Comparison of ENCODE assay signal across 19 mouse cellular contexts in genomic region chr4:44871591-44871990, GRCm38 (mm10).
DNase-seq lines count a peak whose midpoint lies in the region; ATAC-seq and TF ChIP-seq lines count a peak whose summit lies in the region.
"Had no signal": no experiment of that assay in that cellular context is flagged by ENCODE, and none has a peak within 500 bp of the region (broad histone marks: within the 10 kb centered on the region; RNA-seq: fewer than 3 reads in every experiment).

No protein-coding gene starts in this region.

- no peaks in the 10 kb centered on the region for H3K79me2 ChIP-seq in CH12.LX (replicated peaks; ENCODE audit: control insufficient read depth, extremely low read depth, insufficient read depth, poor library complexity, severe bottlenecking)
- H3K79me2 ChIP-seq in heart, adult 2 months (replicated peaks; ENCODE audit: control insufficient read depth, insufficient read depth, low read length): no peaks in the 10 kb centered on the region

- dilution Hi-C loops in CH12.LX (cut with MboI; ENCODE audit: extremely low pct_ligation_motif_present, extremely low pct_unique_long_range_greater_than_20kb, low sequenced_read_pairs): no loop called here

- no peak for TF ChIP-seq EP300 in CH12.LX (IDR thresholded peaks at IDR 0.05; ENCODE audit: low read length)
- no peak for TF ChIP-seq EP300 in heart, adult 2 months (IDR thresholded peaks at IDR 0.05; ENCODE audit: insufficient read depth, low read depth, low read length)

- H3K9ac ChIP-seq in CH12.LX (ENCODE audit: insufficient read depth, low read depth): no peak overlapping the region
- H3K9ac ChIP-seq in intestine, postnatal 0 days (ENCODE audit: low read depth, low read length): no peak overlapping the region
- no peak overlapping the region for H3K9ac ChIP-seq in heart, adult 2 months (ENCODE audit: low read depth, low read length)
- H3K9ac ChIP-seq: embryonic facial prominence, embryonic 12.5 days; forebrain, embryonic 15.5 days; heart, embryonic 13.5 days had no signal

- H3K27me3 ChIP-seq in CH12.LX (replicated peaks): no peaks in the 10 kb centered on the region
- H3K27me3 ChIP-seq in intestine, postnatal 0 days (replicated peaks; ENCODE audit: control insufficient read depth, insufficient read depth, low read length): no peaks in the 10 kb centered on the region
- no peaks in the 10 kb centered on the region for H3K27me3 ChIP-seq in heart, adult 2 months (ENCODE audit: control insufficient read depth, insufficient read depth, low read length)
- H3K27me3 ChIP-seq: embryonic facial prominence, embryonic 12.5 days; forebrain, embryonic 15.5 days; heart, embryonic 13.5 days had no signal

- in situ Hi-C loops in CH12.LX (cut with MboI; ENCODE audit: low pct_ligation_motif_present, low pct_unique_long_range_greater_than_20kb, low sequenced_read_pairs): no loop called here

- no peaks in the 10 kb centered on the region for H3K9me3 ChIP-seq in CH12.LX (replicated peaks; ENCODE audit: low read length)
- no peaks in the 10 kb centered on the region for H3K9me3 ChIP-seq in intestine, postnatal 0 days (ENCODE audit: control insufficient read depth)
- H3K9me3 ChIP-seq: embryonic facial prominence, embryonic 12.5 days; forebrain, embryonic 15.5 days; heart, embryonic 13.5 days had no signal

- TF ChIP-seq POLR2A in CH12.LX (IDR thresholded peaks at IDR 0.05; ENCODE audit: low read depth, low read length): no peak
- TF ChIP-seq POLR2A in heart, adult 2 months (IDR thresholded peaks at IDR 0.05; ENCODE audit: insufficient read depth, low read depth, low read length): no peak

- H3K4me1 ChIP-seq in CH12.LX (ENCODE audit: control insufficient read depth in 1 of 2, insufficient read depth in 2 of 2): peaks cover 0 to 19% of the 10 kb centered on the region in 2 experiments; a peak in 2 of 4 replicates
- H3K4me1 ChIP-seq in intestine, postnatal 0 days (replicated peaks; ENCODE audit: control insufficient read depth, insufficient read depth, low read length): no peaks in the 10 kb centered on the region
- no peaks in the 10 kb centered on the region for H3K4me1 ChIP-seq in heart, adult 2 months (ENCODE audit: control insufficient read depth, insufficient read depth, low read length)
- H3K4me1 ChIP-seq: embryonic facial prominence, embryonic 12.5 days; forebrain, embryonic 15.5 days; heart, embryonic 13.5 days had no signal

- H3K4me2 ChIP-seq in CH12.LX (ENCODE audit: insufficient read depth, low read depth, poor library complexity, severe bottlenecking): no peak overlapping the region
- H3K4me2 ChIP-seq in intestine, postnatal 0 days (replicated peaks; ENCODE audit: low read depth): no peak overlapping the region
- H3K4me2 ChIP-seq: embryonic facial prominence, embryonic 12.5 days; forebrain, embryonic 15.5 days; heart, embryonic 13.5 days had no signal

- no peak for TF ChIP-seq CTCF in CH12.LX (conservative IDR thresholded peaks at IDR 0.05 in 1 of 2, IDR thresholded peaks at IDR 0.05 in 1 of 2; ENCODE audit: low read depth in 2 of 2, low read length in 2 of 2)
- no peak for TF ChIP-seq CTCF in intestine, postnatal 0 days (IDR thresholded peaks at IDR 0.05; ENCODE audit: low read depth)
- TF ChIP-seq CTCF in heart, adult 2 months (IDR thresholded peaks at IDR 0.05): no peak

- intact Hi-C loops in heart, adult 2 months (cut with DNase I): no loop called here

- no peak overlapping the region for H3K4me3 ChIP-seq in CH12.LX (replicated peaks in 1 of 3; ENCODE audit: low read depth in 2 of 3, low read length in 2 of 3, poor library complexity in 1 of 3)
- H3K4me3 ChIP-seq in intestine, postnatal 0 days (ENCODE audit: low read depth, low read length): no peak overlapping the region
- H3K4me3 ChIP-seq in heart, adult 2 months: no peak overlapping the region
- H3K4me3 ChIP-seq: embryonic facial prominence, embryonic 12.5 days; forebrain, embryonic 15.5 days; heart, embryonic 13.5 days had no signal

- peaks cover 0 to 10% of the 10 kb centered on the region in 2 experiments for H3K36me3 ChIP-seq in CH12.LX (replicated peaks in 1 of 2; ENCODE audit: control insufficient read depth in 1 of 2, insufficient read depth in 1 of 2, low read length in 1 of 2)
- no peaks in the 10 kb centered on the region for H3K36me3 ChIP-seq in intestine, postnatal 0 days (ENCODE audit: control insufficient read depth, insufficient read depth)
- no peaks in the 10 kb centered on the region for H3K36me3 ChIP-seq in heart, adult 2 months (ENCODE audit: control insufficient read depth, insufficient read depth, low read length)
- H3K36me3 ChIP-seq: embryonic facial prominence, embryonic 12.5 days; forebrain, embryonic 15.5 days; heart, embryonic 13.5 days had no signal

- H3K27ac ChIP-seq in CH12.LX (ENCODE audit: insufficient read depth, low read depth): no peak overlapping the region
- H3K27ac ChIP-seq in intestine, postnatal 0 days (ENCODE audit: low read depth, low read length): no peak overlapping the region
- H3K27ac ChIP-seq in heart, adult 2 months: no peak overlapping the region
- H3K27ac ChIP-seq: embryonic facial prominence, embryonic 12.5 days; forebrain, embryonic 15.5 days; heart, embryonic 13.5 days had no signal

- TF ChIP-seq RAD21 in CH12.LX (IDR thresholded peaks at IDR 0.05; ENCODE audit: low read depth, low read length): no peak

- ATAC-seq in common myeloid progenitor, adult 5-6 weeks (replicated peaks; ENCODE audit: low read depth, poor library complexity, severe bottlenecking): peak; percentile 54; the same call in 1 of the 2 replicates
- ATAC-seq in neutrophil, adult 5-6 weeks (ENCODE audit: extremely low read depth, insufficient number of reproducible peaks, low FRiP score, poor library complexity, severe bottlenecking): peak; percentile 26; the same call in 1 of the 2 replicates
- no peak for ATAC-seq in intestine, postnatal 0 days
- ATAC-seq: CD4-positive, CD25-positive, alpha-beta regulatory T cell, adult 4 months; forebrain, embryonic 15.5 days; hindbrain, embryonic 16.5 days; inflammation-experienced regulatory T-cells, adult 6 months had no signal

- DNase-seq in 416B (ENCODE audit: low read depth) (peak; percentile 69), CH12.LX (ENCODE audit: extremely low read depth) (peak; percentile 42)
- no peak for DNase-seq in heart, adult 2 months
- DNase-seq in gastrocnemius, postnatal 4 days (ENCODE audit: low spot score in 2 of 2): no peak
- DNase-seq: adrenal gland, adult 8-10 months; adrenal gland, postnatal 36 days; cerebellum, adult 2 months; cerebellum, postnatal 10 days; gastrocnemius, postnatal 10 days; heart, postnatal 36 days had no signal

TF ChIP-seq in CH12.LX, 34 proteins besides CTCF, POLR2A, EP300 and RAD21:
- TF ChIP-seq POLR2AphosphoS2 (IDR thresholded peaks at IDR 0.05; ENCODE audit: low read depth, low read length) (no peak), MAZ (IDR thresholded peaks at IDR 0.05; ENCODE audit: low read depth, low read length) (no peak), BHLHE40 (IDR thresholded peaks at IDR 0.05; ENCODE audit: low read depth, low read length) (no peak), USF1 (IDR thresholded peaks at IDR 0.05; ENCODE audit: low read depth, low read length) (no peak), GABPA (IDR thresholded peaks at IDR 0.05; ENCODE audit: insufficient replicate concordance, low read depth, low read length) (no peak), MAX (IDR thresholded peaks at IDR 0.05; ENCODE audit: low read length) (no peak), ZNF384 (IDR thresholded peaks at IDR 0.05; ENCODE audit: low read depth, low read length) (no peak), MXI1 (IDR thresholded peaks at IDR 0.05; ENCODE audit: low read depth, low read length) (no peak)

Comparison
In these comparisons a context has a peak if more than half of its experiments do, and no peak if none do; other contexts are left out.
1. DNase-seq: peak in 416B (single experiment) and CH12.LX (single experiment); none in heart, adult 2 months (0 of 2) and gastrocnemius, postnatal 4 days (0 of 2).